Mouse (Mus musculus): ENCODE measurements around the gene Ptar1. TPM values are rescaled to one million over a fixed set of nuclear protein-coding genes. Genes with fewer than 3 reads are reported as not detected.

Gene Ptar1
- polyA plus RNA-seq (2015; fragmentation: Nextera tagmentation; extraction: Ambion mirVana): 6.5 and 7.6 TPM in 2 replicates

DNA sequence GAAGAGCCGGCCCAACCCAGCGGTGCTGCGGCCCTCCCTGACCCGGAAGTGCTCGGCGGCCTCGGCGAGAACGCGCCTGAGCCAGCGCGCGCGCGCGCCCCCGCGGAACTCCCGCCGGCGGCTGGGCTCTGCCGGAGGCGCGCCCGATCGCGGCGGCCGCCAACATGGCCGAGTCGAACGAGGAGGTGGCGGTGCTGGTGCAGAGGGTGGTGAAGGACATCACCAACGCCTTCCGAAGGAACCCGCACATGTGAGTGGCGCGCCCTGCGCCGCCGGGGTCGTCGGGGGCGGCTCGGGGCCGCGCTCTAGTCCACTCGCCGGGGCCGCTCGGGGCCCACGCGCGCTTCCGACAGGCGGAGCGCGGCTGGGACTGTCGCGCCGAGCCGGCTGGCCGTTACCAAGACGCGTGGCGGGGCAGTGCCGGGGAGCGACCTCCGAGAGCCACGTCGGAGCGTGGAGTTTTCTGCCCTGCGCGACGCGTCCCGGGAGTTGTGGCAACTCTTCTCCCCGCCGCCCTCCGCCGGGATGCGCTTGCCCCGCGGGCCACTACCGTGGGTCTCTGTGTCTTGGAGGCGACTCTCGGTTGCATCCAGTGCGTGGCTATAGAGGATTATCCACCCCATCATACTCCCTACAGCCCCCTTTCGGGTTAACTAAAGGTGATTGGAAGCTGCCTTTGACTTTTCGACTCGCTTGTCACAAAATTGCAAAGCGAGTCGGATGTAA lies at the start of gene Ptar1:
Gene Ptar1, plus strand, starts transcription at position 134 of the 726 bp plus-strand sequence.
- peak within 1 kb of the TSS; percentile 73 for H3K4me2 ChIP-seq (replicated peaks; ENCODE audit: low read depth, low read length)
- DNase-seq (ENCODE audit: low spot score) (peak; percentile 91), ATAC-seq (peak; percentile 98)
- H3K4me3 ChIP-seq (ENCODE audit: low read depth, low read length): peak within 1 kb of the TSS; percentile 86
- H3K36me3 ChIP-seq (ENCODE audit: insufficient read depth, low read length): no peaks in the 10 kb centered on the region
- WGBS: under 1% methylated on average over 79 of the region's 93 CpGs
- no peaks in the 10 kb centered on the region for H3K9me3 ChIP-seq (ENCODE audit: low read length)
- H3K9ac ChIP-seq (replicated peaks; ENCODE audit: low read depth): peak within 1 kb of the TSS; percentile 80
- H3K27ac ChIP-seq (ENCODE audit: low read length): peak within 1 kb of the TSS; percentile 88
- TF ChIP-seq EP300 (IDR thresholded peaks at IDR 0.05) (no peak), CTCF (IDR thresholded peaks at IDR 0.05) (no peak)
- no peaks in the 10 kb centered on the region for H3K27me3 ChIP-seq (replicated peaks; ENCODE audit: insufficient read depth, low read length)
- no peaks in the 10 kb centered on the region for H3K4me1 ChIP-seq (ENCODE audit: insufficient read depth, low read depth, low read length)

DNA sequence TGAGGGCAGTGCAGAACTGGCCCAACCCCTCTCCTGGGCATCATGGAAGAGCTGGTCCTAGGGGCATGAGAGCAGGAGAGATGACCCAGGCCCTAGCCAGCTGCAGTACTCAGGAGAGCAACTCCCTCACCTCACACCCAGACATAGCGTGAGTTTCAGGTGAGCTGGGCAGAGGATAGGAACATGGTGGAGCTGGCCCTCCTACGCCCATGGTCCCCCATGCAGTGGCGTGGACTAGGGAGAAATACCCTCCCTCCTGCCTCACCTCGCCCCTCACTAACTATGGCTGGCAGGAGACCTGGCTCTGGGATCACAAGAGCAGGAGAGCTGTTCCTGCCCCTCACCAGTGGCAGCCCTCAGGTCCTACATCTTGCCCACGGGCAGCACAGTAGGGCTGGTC lies 43.4 kb upstream of the Ptar1 start:
- no peak overlapping the region for H3K4me2 ChIP-seq (replicated peaks; ENCODE audit: low read depth, low read length)
- H3K9ac ChIP-seq (replicated peaks; ENCODE audit: low read depth): no peak overlapping the region
- no peaks in the 10 kb centered on the region for H3K4me1 ChIP-seq (ENCODE audit: insufficient read depth, low read depth, low read length)
- no peaks in the 10 kb centered on the region for H3K9me3 ChIP-seq (ENCODE audit: low read length)
- no peaks in the 10 kb centered on the region for H3K36me3 ChIP-seq (ENCODE audit: insufficient read depth, low read length)
- WGBS: 85% methylated on average over 5 of the region's 5 CpGs
- no peak overlapping the region for H3K4me3 ChIP-seq (ENCODE audit: low read depth, low read length)
- no peak overlapping the region for H3K27ac ChIP-seq (ENCODE audit: low read length)
- H3K27me3 ChIP-seq (replicated peaks; ENCODE audit: insufficient read depth, low read length): no peaks in the 10 kb centered on the region
- no peak for TF ChIP-seq EP300 (IDR thresholded peaks at IDR 0.05)
- no peak for TF ChIP-seq CTCF (IDR thresholded peaks at IDR 0.05)
- ATAC-seq: no peak
- DNase-seq (ENCODE audit: low spot score): no peak

DNA sequence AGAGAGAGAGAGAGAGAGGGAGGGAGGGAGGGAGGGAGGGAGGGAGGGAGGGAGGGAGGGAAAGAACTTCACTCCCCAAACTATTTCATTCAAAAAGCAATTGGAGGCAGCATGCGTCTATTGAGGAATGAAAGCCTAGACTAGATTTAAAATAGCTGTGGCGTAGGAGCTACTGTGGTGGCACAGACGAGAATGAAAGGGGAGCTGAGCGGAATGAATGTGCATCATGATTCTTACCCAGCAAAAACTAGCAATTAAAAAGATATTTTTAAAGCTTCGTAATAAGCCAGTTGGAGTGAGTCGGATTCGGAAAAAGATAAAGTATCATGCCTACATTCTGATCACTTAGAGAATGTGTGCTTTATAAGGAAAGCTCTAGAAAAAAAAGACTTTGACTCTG lies 41.9 kb upstream of the Ptar1 start:
- Histone ChIP-seq H3K27ac (ENCODE audit: low read length) (no peak overlapping the region), H3K9ac (replicated peaks; ENCODE audit: low read depth) (no peak overlapping the region), H3K9me3 (ENCODE audit: low read length) (no peaks in the 10 kb centered on the region), H3K4me3 (ENCODE audit: low read depth, low read length) (no peak overlapping the region), H3K36me3 (ENCODE audit: insufficient read depth, low read length) (no peaks in the 10 kb centered on the region), H3K27me3 (replicated peaks; ENCODE audit: insufficient read depth, low read length) (no peaks in the 10 kb centered on the region), H3K4me2 (replicated peaks; ENCODE audit: low read depth, low read length) (no peak overlapping the region), H3K4me1 (ENCODE audit: insufficient read depth, low read depth, low read length) (no peaks in the 10 kb centered on the region)
- DNase-seq (ENCODE audit: low spot score) (no peak), ATAC-seq (no peak)
- WGBS: 78% methylated on average over 7 of the region's 7 CpGs
- TF ChIP-seq CTCF (IDR thresholded peaks at IDR 0.05) (no peak), EP300 (IDR thresholded peaks at IDR 0.05) (no peak)

DNA sequence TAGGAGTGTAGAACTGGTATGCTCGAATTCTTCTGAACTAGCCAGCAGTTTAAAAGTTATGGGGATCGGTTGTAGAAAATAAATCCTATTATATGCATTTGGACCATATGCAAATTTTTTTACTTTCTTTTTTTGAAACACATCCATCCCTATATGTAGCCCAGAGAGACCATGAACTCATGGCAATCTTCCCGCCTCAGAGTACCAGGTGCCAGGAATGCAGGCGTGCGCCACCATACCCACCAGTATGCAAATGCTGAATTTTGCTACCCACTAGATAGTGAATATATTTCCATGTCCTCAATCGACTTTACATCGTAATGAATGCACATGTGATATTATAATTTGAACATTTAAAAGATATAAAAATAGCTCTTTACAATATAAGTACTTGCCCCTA lies 39.9 kb upstream of the Ptar1 start:
- Histone ChIP-seq H3K9ac (replicated peaks; ENCODE audit: low read depth) (no peak overlapping the region), H3K4me3 (ENCODE audit: low read depth, low read length) (no peak overlapping the region), H3K27me3 (replicated peaks; ENCODE audit: insufficient read depth, low read length) (no peaks in the 10 kb centered on the region), H3K27ac (ENCODE audit: low read length) (no peak overlapping the region), H3K4me1 (ENCODE audit: insufficient read depth, low read depth, low read length) (no peaks in the 10 kb centered on the region), H3K9me3 (ENCODE audit: low read length) (no peaks in the 10 kb centered on the region), H3K4me2 (replicated peaks; ENCODE audit: low read depth, low read length) (no peak overlapping the region), H3K36me3 (ENCODE audit: insufficient read depth, low read length) (no peaks in the 10 kb centered on the region)
- no peak for TF ChIP-seq CTCF (IDR thresholded peaks at IDR 0.05)
- no peak for TF ChIP-seq EP300 (IDR thresholded peaks at IDR 0.05)
- 95% methylated on average over 7 of the region's 7 CpGs for WGBS
- no peak for DNase-seq (ENCODE audit: low spot score)
- ATAC-seq: no peak

DNA sequence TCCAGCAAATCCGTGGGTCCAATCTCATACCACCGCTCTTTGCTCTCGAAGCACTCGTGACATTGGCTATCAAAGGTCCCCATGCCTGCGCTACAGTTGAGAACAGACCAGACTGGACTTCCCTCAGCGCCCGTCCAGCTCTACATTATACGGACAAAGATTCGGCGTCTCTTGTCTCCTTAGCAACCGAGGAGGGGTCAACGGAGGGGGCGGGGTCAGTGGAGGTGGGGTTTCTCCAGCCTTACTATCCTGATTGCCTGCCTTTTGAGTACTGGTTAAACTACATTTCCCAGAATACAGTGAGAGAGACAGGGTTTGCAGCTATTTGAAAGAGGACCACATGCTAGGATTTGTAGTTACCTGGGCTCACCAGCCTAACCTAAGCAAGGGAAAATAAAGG lies 34.6 kb upstream of the Ptar1 start, which contains the start of gene 1700028P14Rik:
Gene 1700028P14Rik, minus strand, starts transcription at position 169 of the 400 bp plus-strand sequence.
- TF ChIP-seq CTCF (IDR thresholded peaks at IDR 0.05): no peak
- TF ChIP-seq EP300 (IDR thresholded peaks at IDR 0.05): no peak
- DNase-seq (ENCODE audit: low spot score): peak; percentile 73
- Histone ChIP-seq H3K36me3 (ENCODE audit: insufficient read depth, low read length) (no peaks in the 10 kb centered on the region), H3K4me2 (replicated peaks; ENCODE audit: low read depth, low read length) (peak within 1 kb of the TSS; percentile 20; the same call in 1 of the 2 replicates), H3K9ac (replicated peaks; ENCODE audit: low read depth) (no peak within 1 kb of the TSS), H3K9me3 (ENCODE audit: low read length) (no peaks in the 10 kb centered on the region), H3K4me3 (ENCODE audit: low read depth, low read length) (no peak within 1 kb of the TSS), H3K27ac (ENCODE audit: low read length) (no peak within 1 kb of the TSS), H3K27me3 (replicated peaks; ENCODE audit: insufficient read depth, low read length) (no peaks in the 10 kb centered on the region), H3K4me1 (ENCODE audit: insufficient read depth, low read depth, low read length) (no peaks in the 10 kb centered on the region)
- ATAC-seq: peak; percentile 97
- 6% methylated on average over 13 of the region's 13 CpGs for WGBS

DNA sequence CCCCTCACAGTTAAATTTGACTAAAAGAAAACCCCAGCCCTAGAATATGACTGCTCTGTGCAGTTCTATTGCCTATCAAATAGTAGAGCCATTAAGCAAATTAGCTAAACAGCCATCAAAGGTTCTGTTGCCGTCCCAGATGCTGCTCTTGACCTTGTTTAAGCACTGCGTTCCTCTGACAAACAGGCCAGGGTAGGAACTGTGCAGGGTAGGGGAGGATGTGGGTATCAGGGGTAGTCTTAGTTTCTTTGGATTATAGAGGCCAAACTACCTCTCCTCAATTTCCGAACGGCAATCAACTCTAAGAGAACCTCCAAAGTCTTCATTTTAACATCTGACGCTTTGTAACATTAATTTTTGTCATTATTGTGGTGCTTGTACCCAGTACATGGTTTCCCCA lies 34.1 kb upstream of the Ptar1 start:
- 87% methylated on average over 5 of the region's 5 CpGs for WGBS
- no peaks in the 10 kb centered on the region for H3K9me3 ChIP-seq (ENCODE audit: low read length)
- no peak for ATAC-seq
- no peaks in the 10 kb centered on the region for H3K36me3 ChIP-seq (ENCODE audit: insufficient read depth, low read length)
- no peaks in the 10 kb centered on the region for H3K27me3 ChIP-seq (replicated peaks; ENCODE audit: insufficient read depth, low read length)
- no peak overlapping the region for H3K27ac ChIP-seq (ENCODE audit: low read length)
- TF ChIP-seq CTCF (IDR thresholded peaks at IDR 0.05) (no peak), EP300 (IDR thresholded peaks at IDR 0.05) (no peak)
- DNase-seq (ENCODE audit: low spot score): no peak
- H3K4me1 ChIP-seq (ENCODE audit: insufficient read depth, low read depth, low read length): no peaks in the 10 kb centered on the region
- no peak overlapping the region for H3K9ac ChIP-seq (replicated peaks; ENCODE audit: low read depth)
- H3K4me3 ChIP-seq (ENCODE audit: low read depth, low read length): no peak overlapping the region
- H3K4me2 ChIP-seq (replicated peaks; ENCODE audit: low read depth, low read length): no peak overlapping the region

Data from lung, postnatal 0 days (tissue).